ENCODE assay signal across 20 mouse cellular contexts in genomic region chr5:114154765-114155164, GRCm38 (mm10). TPM values are rescaled to one million over a fixed set of nuclear protein-coding genes. Genes with fewer than 3 reads are reported as not detected.
DNase-seq lines count a peak whose midpoint lies in the region; ATAC-seq and TF ChIP-seq lines count a peak whose summit lies in the region.
"Had no signal": no experiment of that assay in that cellular context is flagged by ENCODE, and none has a peak within 500 bp of the region (broad histone marks: within the 10 kb centered on the region; RNA-seq: fewer than 3 reads in every experiment).

No protein-coding gene starts in this region.

- H3K9ac ChIP-seq in heart, adult 2 months (ENCODE audit: low read depth, low read length): no peak overlapping the region
- H3K9ac ChIP-seq in heart, embryonic 16.5 days (ENCODE audit: low read length): no peak overlapping the region
- H3K9ac ChIP-seq in lung, embryonic 15.5 days: no peak overlapping the region
- H3K9ac ChIP-seq: embryonic facial prominence, embryonic 15.5 days; hindbrain, embryonic 12.5 days had no signal

- ATAC-seq in heart, embryonic 16.5 days (replicated peaks; ENCODE audit: extremely low read depth, insufficient read depth, low FRiP score): no peak
- ATAC-seq in lung, embryonic 15.5 days (ENCODE audit: borderline replicate concordance, extremely low read depth, low FRiP score, low TSS enrichment): no peak
- ATAC-seq: forebrain, embryonic 14.5 days; hindbrain, embryonic 16.5 days; inflammation-experienced regulatory T-cells, adult 6 months; intestine, postnatal 0 days had no signal

- no peak for TF ChIP-seq POLR2A in heart, adult 2 months (IDR thresholded peaks at IDR 0.05; ENCODE audit: insufficient read depth, low read depth, low read length)

- no peak for DNase-seq in heart, adult 2 months
- no peak for DNase-seq in heart, embryonic 10.5 days (ENCODE audit: low spot score)
- no peak for DNase-seq in heart, adult 9 months (ENCODE audit: low spot score in 2 of 2)
- no peak for DNase-seq in lung, postnatal 10 days
- no peak for DNase-seq in MN1 (ENCODE audit: low spot score)
- DNase-seq: adrenal gland, postnatal 25 days; cerebellum, adult 11 months; cerebellum, adult 8-10 months; embryo, embryonic 11 days; heart, postnatal 36 days had no signal

- peak overlapping the region; percentile 40 for H3K27ac ChIP-seq in heart, adult 2 months
- H3K27ac ChIP-seq in heart, embryonic 10.5 days: no peak overlapping the region
- H3K27ac ChIP-seq in heart, embryonic 16.5 days (ENCODE audit: low read length): peak overlapping the region; percentile 55; the same call in 1 of the 2 replicates
- H3K27ac ChIP-seq in lung, embryonic 15.5 days: peak overlapping the region; percentile 7; the same call in 1 of the 2 replicates
- H3K27ac ChIP-seq: embryonic facial prominence, embryonic 15.5 days; forebrain, embryonic 10.5 days; hindbrain, embryonic 12.5 days had no signal

- intact Hi-C loops in heart, adult 2 months (cut with DNase I): no loop called here

- 0 out of 2 replicates have a peak, but pooled peaks have one; percentile 4 for TF ChIP-seq CTCF in heart, adult 2 months (IDR thresholded peaks at IDR 0.05)

- no peaks in the 10 kb centered on the region for H3K9me3 ChIP-seq in heart, embryonic 10.5 days
- H3K9me3 ChIP-seq in heart, embryonic 16.5 days (replicated peaks; ENCODE audit: control insufficient read depth, low read length): no peaks in the 10 kb centered on the region
- H3K9me3 ChIP-seq in lung, embryonic 15.5 days: no peaks in the 10 kb centered on the region
- H3K9me3 ChIP-seq: embryonic facial prominence, embryonic 15.5 days; forebrain, embryonic 10.5 days; hindbrain, embryonic 12.5 days had no signal

- 57% methylated on average over 5 of the region's 5 CpGs for WGBS in heart, adult 2 months
- WGBS in heart, embryonic 10.5 days: 71% methylated on average over 5 of the region's 5 CpGs
- WGBS in heart, embryonic 16.5 days: 78% methylated on average over 5 of the region's 5 CpGs
- WGBS in lung, embryonic 15.5 days: 64% methylated on average over 5 of the region's 5 CpGs

- H3K36me3 ChIP-seq in heart, adult 2 months (ENCODE audit: control insufficient read depth, insufficient read depth, low read length): no peaks in the 10 kb centered on the region
- 0 out of 2 replicates have a peak, but pooled peaks cover 2% of the 10 kb centered on the region for H3K36me3 ChIP-seq in heart, embryonic 10.5 days
- H3K36me3 ChIP-seq in heart, embryonic 16.5 days (ENCODE audit: control insufficient read depth, insufficient read depth): no peaks in the 10 kb centered on the region
- no peaks in the 10 kb centered on the region for H3K36me3 ChIP-seq in lung, embryonic 15.5 days
- H3K36me3 ChIP-seq: embryonic facial prominence, embryonic 15.5 days; forebrain, embryonic 10.5 days; hindbrain, embryonic 12.5 days had no signal

- H3K4me1 ChIP-seq in heart, adult 2 months (ENCODE audit: control insufficient read depth, insufficient read depth, low read length): peaks cover 2% of the 10 kb centered on the region; the same call in 1 of the 2 replicates
- H3K4me1 ChIP-seq in heart, embryonic 10.5 days: peaks cover 46% of the 10 kb centered on the region
- H3K4me1 ChIP-seq in heart, embryonic 16.5 days (ENCODE audit: control insufficient read depth, insufficient read depth, low read length): peaks cover 16% of the 10 kb centered on the region
- 0 out of 2 replicates have a peak, but pooled peaks cover 3% of the 10 kb centered on the region for H3K4me1 ChIP-seq in lung, embryonic 15.5 days
- H3K4me1 ChIP-seq: embryonic facial prominence, embryonic 15.5 days; hindbrain, embryonic 12.5 days had no signal

- no peak for TF ChIP-seq EP300 in heart, adult 2 months (IDR thresholded peaks at IDR 0.05; ENCODE audit: insufficient read depth, low read depth, low read length)

- no peaks in the 10 kb centered on the region; the same call in 1 of the 2 replicates for H3K79me2 ChIP-seq in heart, adult 2 months (replicated peaks; ENCODE audit: control insufficient read depth, insufficient read depth, low read length)

- H3K4me3 ChIP-seq in heart, adult 2 months: no peak overlapping the region
- no peak overlapping the region for H3K4me3 ChIP-seq in heart, embryonic 10.5 days
- H3K4me3 ChIP-seq in heart, embryonic 16.5 days (ENCODE audit: low read length): no peak overlapping the region
- no peak overlapping the region for H3K4me3 ChIP-seq in lung, embryonic 15.5 days
- H3K4me3 ChIP-seq: embryonic facial prominence, embryonic 15.5 days; erythroblast, embryonic 14.5 days; forebrain, embryonic 10.5 days; hindbrain, embryonic 12.5 days had no signal

- H3K27me3 ChIP-seq in heart, adult 2 months (ENCODE audit: control insufficient read depth, insufficient read depth, low read length): no peaks in the 10 kb centered on the region
- H3K27me3 ChIP-seq in heart, embryonic 10.5 days (ENCODE audit: insufficient read depth, poor library complexity, severe bottlenecking): no peaks in the 10 kb centered on the region
- no peaks in the 10 kb centered on the region for H3K27me3 ChIP-seq in heart, embryonic 16.5 days (ENCODE audit: control insufficient read depth, insufficient read depth, low read length)
- H3K27me3 ChIP-seq in lung, embryonic 15.5 days: no peaks in the 10 kb centered on the region
- H3K27me3 ChIP-seq: embryonic facial prominence, embryonic 15.5 days had no signal

- H3K4me2 ChIP-seq in heart, embryonic 16.5 days (ENCODE audit: low read depth, low read length): no peak overlapping the region
- no peak overlapping the region for H3K4me2 ChIP-seq in lung, embryonic 15.5 days
- H3K4me2 ChIP-seq: embryonic facial prominence, embryonic 15.5 days; hindbrain, embryonic 12.5 days had no signal

RNA-seq across cellular contexts. Expression of gene Acacb, which starts 8.4 kb away (rescaled TPM):
- 100 to 1,000 TPM; 205 to 251 TPM for total RNA-seq in heart, adult 2 months (2021)
- 105 and 141 TPM in 2 replicates for polyA plus RNA-seq in heart, adult 2 months (2012; rRNA removed)
- polyA plus RNA-seq in heart, embryonic 10.5 days (2016; fragmentation: Nextera tagmentation; extraction: Ambion mirVana): 5.8 and 11.7 TPM in 2 replicates
- polyA plus RNA-seq in heart, embryonic 16.5 days (2015; fragmentation: Nextera tagmentation; extraction: Ambion mirVana): 12.0 and 13.9 TPM in 2 replicates
- polyA plus RNA-seq in lung, embryonic 15.5 days (2015; fragmentation: Nextera tagmentation; extraction: Ambion mirVana): 1.7 and 2.4 TPM in 2 replicates

RNA-seq across cellular contexts. Expression of gene Ung, which starts 24.6 kb away (rescaled TPM):
- 10 to 100 TPM; 27.1 to 32.1 TPM for total RNA-seq in heart, adult 2 months (2021)
- polyA plus RNA-seq in heart, adult 2 months (2012; rRNA removed): 24.4 and 28.3 TPM in 2 replicates
- 68.1 and 70.9 TPM in 2 replicates for polyA plus RNA-seq in heart, embryonic 10.5 days (2016; fragmentation: Nextera tagmentation; extraction: Ambion mirVana)
- 42.7 and 43.0 TPM in 2 replicates for polyA plus RNA-seq in heart, embryonic 16.5 days (2015; fragmentation: Nextera tagmentation; extraction: Ambion mirVana)
- 50.9 and 51.8 TPM in 2 replicates for polyA plus RNA-seq in lung, embryonic 15.5 days (2015; fragmentation: Nextera tagmentation; extraction: Ambion mirVana)

RNA-seq across cellular contexts. Expression of gene Alkbh2, which starts 26.7 kb away (rescaled TPM):
- total RNA-seq in heart, adult 2 months (2021): 1 to 10 TPM; 1.6 to 2.0 TPM
- polyA plus RNA-seq in heart, adult 2 months (2012; rRNA removed): 3.0 and 3.1 TPM in 2 replicates
- 13.0 and 13.2 TPM in 2 replicates for polyA plus RNA-seq in heart, embryonic 10.5 days (2016; fragmentation: Nextera tagmentation; extraction: Ambion mirVana)
- 7.3 and 8.0 TPM in 2 replicates for polyA plus RNA-seq in heart, embryonic 16.5 days (2015; fragmentation: Nextera tagmentation; extraction: Ambion mirVana)
- polyA plus RNA-seq in lung, embryonic 15.5 days (2015; fragmentation: Nextera tagmentation; extraction: Ambion mirVana): 9.5 and 10.3 TPM in 2 replicates
